Mouse (Mus musculus): Measurements from ENCODE around the gene Nxnl2.

- TF ChIP-seq POLR2A (IDR thresholded peaks at IDR 0.05; ENCODE audit: extremely low read depth, insufficient read depth, low read length) (no peak), CTCF (IDR thresholded peaks at IDR 0.05; ENCODE audit: extremely low read depth, insufficient read depth, low read length) (no peak)
Observed at GRCm38 (mm10) chr13:51147106-51147505, 23.7 kb upstream of the Nxnl2 start.
